Mouse (Mus musculus): ENCODE measurements around the gene Ppa2. TPM values are rescaled to one million over a fixed set of nuclear protein-coding genes. Genes with fewer than 3 reads are reported as not detected.

The Ppa2 gene
- total and polyA plus RNA-seq, 2 experiments from 2014 or later: 23.4 to 88.2 TPM

DNA sequence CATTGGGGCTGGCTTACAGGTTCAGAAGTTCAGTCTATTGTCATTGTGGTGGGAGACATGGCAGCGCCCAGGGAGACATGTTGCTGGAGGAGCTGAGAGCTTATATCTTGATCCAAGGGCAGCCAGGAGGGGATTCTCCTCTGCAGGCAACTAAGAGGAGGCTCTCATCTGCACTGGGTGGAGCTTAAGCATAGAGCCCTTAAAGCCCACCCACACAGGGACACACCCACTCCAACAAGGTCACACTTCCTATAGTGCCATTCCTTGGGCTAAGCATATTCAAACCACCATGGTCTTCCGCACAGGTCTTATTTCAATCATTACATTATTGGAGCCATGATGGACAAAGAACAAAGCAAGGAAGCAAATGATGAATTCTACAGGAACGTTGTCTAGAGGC, 95.7 kb downstream of the Ppa2 start:
- no peak overlapping the region for H3K27ac ChIP-seq
- WGBS: 91% methylated on average over 3 of the region's 3 CpGs
- H3K4me1 ChIP-seq (ENCODE audit: insufficient read depth, low read length): no peaks in the 10 kb centered on the region
- H3K9me3 ChIP-seq (ENCODE audit: low read length): no peaks in the 10 kb centered on the region
- DNase-seq (ENCODE audit: low spot score): no peak
- H3K27me3 ChIP-seq (ENCODE audit: insufficient read depth, low read length): no peaks in the 10 kb centered on the region
- TF ChIP-seq CTCF (IDR thresholded peaks at IDR 0.05; ENCODE audit: low read depth): no peak
- H3K9ac ChIP-seq (replicated peaks; ENCODE audit: low read length): no peak overlapping the region
- H3K4me3 ChIP-seq (ENCODE audit: low read length): no peak overlapping the region
- H3K4me2 ChIP-seq (ENCODE audit: low read depth, low read length): no peak overlapping the region
- ATAC-seq: no peak
- no peaks in the 10 kb centered on the region for H3K36me3 ChIP-seq (ENCODE audit: insufficient read depth, low read length)

GRCm38 (mm10) chr3:133406248-133406647, 96.3 kb downstream of the Ppa2 start:
- Histone ChIP-seq H3K4me1 (ENCODE audit: insufficient read depth, low read length) (no peaks in the 10 kb centered on the region), H3K27ac (no peak overlapping the region), H3K9ac (replicated peaks; ENCODE audit: low read length) (no peak overlapping the region), H3K9me3 (ENCODE audit: low read length) (no peaks in the 10 kb centered on the region), H3K36me3 (ENCODE audit: insufficient read depth, low read length) (no peaks in the 10 kb centered on the region), H3K4me3 (ENCODE audit: low read length) (no peak overlapping the region), H3K27me3 (ENCODE audit: insufficient read depth, low read length) (no peaks in the 10 kb centered on the region), H3K4me2 (ENCODE audit: low read depth, low read length) (no peak overlapping the region)
- 89% methylated on average over 5 of the region's 5 CpGs for WGBS
- TF ChIP-seq CTCF (IDR thresholded peaks at IDR 0.05; ENCODE audit: low read depth): no peak
- ATAC-seq (no peak), DNase-seq (ENCODE audit: low spot score) (no peak)

DNA sequence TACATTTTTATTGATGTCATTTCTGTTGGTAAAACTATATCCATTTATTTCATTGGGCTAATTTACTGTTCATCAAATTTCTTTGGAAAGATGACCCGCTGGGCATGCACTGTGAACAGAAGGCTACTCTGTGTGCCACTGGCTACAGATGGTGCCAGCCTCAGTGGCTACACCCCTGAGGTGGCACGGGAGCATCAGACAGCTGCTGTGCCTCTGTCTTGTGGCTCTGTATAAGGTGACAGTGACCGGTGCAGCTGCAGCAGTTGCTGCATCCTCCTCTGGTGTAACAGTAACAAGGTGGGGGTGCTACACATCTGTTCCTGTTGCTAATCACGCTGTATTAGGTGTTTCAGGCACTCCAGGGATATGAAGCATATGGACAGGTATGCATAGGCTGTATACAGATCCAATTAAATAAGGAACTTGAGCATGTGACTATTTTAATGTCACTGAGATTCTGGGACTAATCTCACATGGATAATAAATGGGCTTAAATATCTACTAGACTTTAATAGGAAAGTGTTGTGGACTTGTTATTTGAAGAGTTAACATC, 101.3 kb downstream of the Ppa2 start:
- no peak overlapping the region for H3K27ac ChIP-seq
- TF ChIP-seq CTCF (IDR thresholded peaks at IDR 0.05; ENCODE audit: low read depth): no peak
- H3K9ac ChIP-seq (replicated peaks; ENCODE audit: low read length): no peak overlapping the region
- no peak overlapping the region for H3K4me3 ChIP-seq (ENCODE audit: low read length)
- 66% methylated on average over 4 of the region's 4 CpGs for WGBS
- no peaks in the 10 kb centered on the region for H3K4me1 ChIP-seq (ENCODE audit: insufficient read depth, low read length)
- no peaks in the 10 kb centered on the region for H3K36me3 ChIP-seq (ENCODE audit: insufficient read depth, low read length)
- no peaks in the 10 kb centered on the region for H3K9me3 ChIP-seq (ENCODE audit: low read length)
- no peaks in the 10 kb centered on the region for H3K27me3 ChIP-seq (ENCODE audit: insufficient read depth, low read length)
- DNase-seq (ENCODE audit: low spot score) (no peak), ATAC-seq (no peak)
- no peak overlapping the region for H3K4me2 ChIP-seq (ENCODE audit: low read depth, low read length)

GRCm38 (mm10) chr3:133411768-133412167, 101.9 kb downstream of the Ppa2 start:
- no peaks in the 10 kb centered on the region for H3K9me3 ChIP-seq (ENCODE audit: low read length)
- H3K36me3 ChIP-seq (ENCODE audit: insufficient read depth, low read length): no peaks in the 10 kb centered on the region
- H3K4me3 ChIP-seq (ENCODE audit: low read length): no peak overlapping the region
- no peak overlapping the region for H3K9ac ChIP-seq (replicated peaks; ENCODE audit: low read length)
- H3K27me3 ChIP-seq (ENCODE audit: insufficient read depth, low read length): no peaks in the 10 kb centered on the region
- H3K4me1 ChIP-seq (ENCODE audit: insufficient read depth, low read length): no peaks in the 10 kb centered on the region
- TF ChIP-seq CTCF (IDR thresholded peaks at IDR 0.05; ENCODE audit: low read depth): no peak
- no peak overlapping the region for H3K4me2 ChIP-seq (ENCODE audit: low read depth, low read length)
- no peak for ATAC-seq
- WGBS: 92% methylated on average over 8 of the region's 8 CpGs
- H3K27ac ChIP-seq: no peak overlapping the region
- no peak for DNase-seq (ENCODE audit: low spot score)

DNA sequence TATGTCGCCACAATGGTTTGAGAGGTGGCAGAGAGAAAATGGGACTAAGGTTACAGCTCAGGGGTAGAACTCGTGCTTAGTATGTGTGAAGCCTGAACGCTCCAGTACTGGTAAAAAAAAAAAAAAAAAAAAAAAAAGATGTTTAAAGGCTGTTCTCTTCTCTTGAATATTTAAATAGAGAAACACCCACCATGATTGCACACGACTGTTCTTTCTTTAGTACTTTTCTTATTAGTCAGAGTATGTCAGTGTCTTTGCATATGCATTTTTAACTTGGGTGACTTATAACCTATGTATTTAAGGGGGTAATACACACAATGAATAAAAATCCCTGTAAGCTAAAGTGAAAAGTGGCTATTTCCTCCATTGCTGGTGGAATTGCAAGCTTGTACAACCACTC, 104.8 kb downstream of the Ppa2 start:
- no peak overlapping the region for H3K4me3 ChIP-seq (ENCODE audit: low read length)
- TF ChIP-seq CTCF (IDR thresholded peaks at IDR 0.05; ENCODE audit: low read depth): no peak
- no peak for DNase-seq (ENCODE audit: low spot score)
- 92% methylated on average over 4 of the region's 4 CpGs for WGBS
- H3K36me3 ChIP-seq (ENCODE audit: insufficient read depth, low read length): no peaks in the 10 kb centered on the region
- no peak overlapping the region for H3K4me2 ChIP-seq (ENCODE audit: low read depth, low read length)
- no peaks in the 10 kb centered on the region for H3K27me3 ChIP-seq (ENCODE audit: insufficient read depth, low read length)
- H3K27ac ChIP-seq: no peak overlapping the region
- H3K9me3 ChIP-seq (ENCODE audit: low read length): no peaks in the 10 kb centered on the region
- ATAC-seq: no peak
- no peaks in the 10 kb centered on the region for H3K4me1 ChIP-seq (ENCODE audit: insufficient read depth, low read length)
- H3K9ac ChIP-seq (replicated peaks; ENCODE audit: low read length): no peak overlapping the region

GRCm38 (mm10) chr3:133423073-133423472, 113.2 kb downstream of the Ppa2 start:
- no peak for DNase-seq (ENCODE audit: low spot score)
- Histone ChIP-seq H3K4me1 (ENCODE audit: insufficient read depth, low read length) (no peaks in the 10 kb centered on the region), H3K27ac (no peak overlapping the region), H3K4me3 (ENCODE audit: low read length) (no peak overlapping the region), H3K36me3 (ENCODE audit: insufficient read depth, low read length) (no peaks in the 10 kb centered on the region), H3K9me3 (ENCODE audit: low read length) (no peaks in the 10 kb centered on the region), H3K4me2 (ENCODE audit: low read depth, low read length) (no peak overlapping the region), H3K27me3 (ENCODE audit: insufficient read depth, low read length) (no peaks in the 10 kb centered on the region), H3K9ac (replicated peaks; ENCODE audit: low read length) (no peak overlapping the region)
- TF ChIP-seq CTCF (IDR thresholded peaks at IDR 0.05; ENCODE audit: low read depth): no peak
- ATAC-seq: no peak

Other genes starting within 250 kb of the Ppa2 start
- 10.0 and 12.8 TPM in 2 replicates for gene Ints12, start 218.3 kb upstream of the Ppa2 start, total RNA-seq (2014; rRNA removed)
- 9.6 and 10.2 TPM in 2 replicates for gene Ints12, start 218.3 kb upstream of the Ppa2 start, polyA plus RNA-seq (2015; fragmentation: Nextera tagmentation; extraction: Ambion mirVana)
- gene Gstcd, start 218.1 kb upstream of the Ppa2 start, total RNA-seq (2014; rRNA removed): 7.4 and 8.6 TPM in 2 replicates
- 2.3 and 3.3 TPM in 2 replicates for gene Gstcd, start 218.1 kb upstream of the Ppa2 start, polyA plus RNA-seq (2015; fragmentation: Nextera tagmentation; extraction: Ambion mirVana)
- gene Arhgef38, start 75.2 kb upstream of the Ppa2 start, total RNA-seq (2014; rRNA removed): 2.0 TPM in 1 of 2 replicates, not detected in the other
- gene Arhgef38, start 75.2 kb upstream of the Ppa2 start, polyA plus RNA-seq (2015; fragmentation: Nextera tagmentation; extraction: Ambion mirVana): 0.05 and 0.08 TPM in 2 replicates
- gene Tet2, start 235.0 kb downstream of the Ppa2 start, total RNA-seq (2014; rRNA removed): 26.5 and 26.9 TPM in 2 replicates
- gene Tet2, start 235.0 kb downstream of the Ppa2 start, polyA plus RNA-seq (2015; fragmentation: Nextera tagmentation; extraction: Ambion mirVana): 15.4 and 17.7 TPM in 2 replicates

Data from hindbrain, postnatal 0 days (tissue).